Mouse (Mus musculus) thymus, adult 18-20 months (tissue): ENCODE measurements at regions not wholly inside any gene's neighbourhood (a gene's known extent, or its start where the extent isn't known, plus 50 kb on each side); places are given as distances from the start of the nearest gene placed in this dataset.

Source experiments
- DNase-seq, 2 experiments: peaks; one replicate each; pipeline ENCODE4 v3.0.0; 2022; ENCODE audit warnings: mixed read lengths in 2 of 2

DNA sequence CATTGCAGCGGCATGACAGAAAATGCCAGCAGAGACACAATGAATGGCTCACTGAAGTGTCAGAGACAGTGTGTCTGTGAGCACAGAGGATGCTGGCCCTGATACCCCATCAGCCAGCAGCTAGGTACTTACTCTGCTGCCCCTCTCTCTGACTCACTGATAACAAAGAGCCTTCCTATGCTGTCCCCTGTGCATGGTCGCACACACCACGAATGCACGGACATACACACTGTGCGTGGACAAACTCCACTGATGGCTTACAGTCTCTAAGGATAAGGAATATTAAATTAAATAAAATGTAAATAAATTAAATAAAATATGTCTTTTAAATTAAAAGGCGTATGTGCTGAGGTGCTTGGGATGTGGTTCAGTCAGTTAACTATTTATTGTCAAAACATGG, 438.2 kb downstream of the Rwdd3 start:
- no peak for DNase-seq

- DNase-seq, result no peak
Measured at GRCm38 (mm10) chr3:120732391-120732790, 439.1 kb downstream of the Rwdd3 start.

DNA sequence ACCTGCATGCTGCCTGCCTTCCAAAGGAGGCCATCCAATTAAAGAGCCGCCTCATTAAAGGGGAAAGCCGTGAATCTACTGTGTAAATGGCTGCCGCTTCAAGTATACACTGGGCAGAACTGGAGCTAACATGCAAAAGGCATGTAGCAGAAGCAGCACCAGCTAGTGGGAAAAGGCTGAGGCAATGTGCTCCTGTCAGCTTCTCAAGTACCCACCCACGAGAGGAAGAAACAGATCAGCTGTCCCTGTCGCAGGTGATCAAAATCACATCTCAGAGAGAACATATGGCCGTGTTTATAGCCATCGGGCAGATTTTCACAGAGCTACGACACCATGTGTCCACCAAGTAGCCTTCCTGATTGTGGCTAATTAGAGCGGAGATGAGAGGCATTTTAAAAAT, 440.2 kb downstream of the Rwdd3 start:
- no peak for DNase-seq

DNA sequence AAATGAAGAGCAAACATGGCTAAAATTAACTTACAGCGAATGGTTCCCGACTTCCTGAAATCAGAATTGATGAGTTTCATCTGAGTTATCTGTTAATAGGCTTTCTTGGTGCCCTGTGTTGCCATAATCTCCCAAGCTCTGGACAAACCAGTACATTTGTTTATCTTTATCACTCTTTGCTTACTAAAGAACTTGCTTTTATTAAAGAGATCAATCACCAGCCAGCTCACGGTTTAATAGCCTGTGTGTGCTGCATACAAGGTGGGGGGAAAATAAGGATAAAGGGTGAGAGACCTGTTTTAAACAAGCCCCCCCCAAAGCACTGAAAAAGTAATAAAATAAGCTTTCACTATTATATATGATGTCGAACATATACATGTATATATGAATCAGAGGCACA, 441.3 kb downstream of the Rwdd3 start:
- DNase-seq, result no peak

DNA sequence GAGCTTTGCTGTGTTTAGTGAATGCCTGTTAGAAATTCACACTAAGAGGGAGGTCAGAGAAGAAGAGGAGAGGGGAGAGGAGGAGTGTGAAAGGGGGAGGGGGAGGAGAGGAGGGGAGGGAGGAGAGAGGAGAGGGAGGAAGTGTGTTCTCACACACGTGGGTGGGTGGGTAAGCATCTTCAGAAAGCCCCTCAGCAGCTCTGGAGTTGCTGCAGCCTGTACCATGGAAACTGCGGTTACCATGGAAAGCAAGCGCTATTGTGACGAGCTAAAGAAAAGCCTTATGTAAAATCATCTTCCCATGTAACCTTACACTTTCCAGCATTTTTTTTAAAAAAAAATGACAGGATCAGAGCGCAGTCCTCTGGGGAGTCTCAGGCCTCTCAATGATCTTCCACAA, 441.8 kb downstream of the Rwdd3 start:
- no peak for DNase-seq

DNA sequence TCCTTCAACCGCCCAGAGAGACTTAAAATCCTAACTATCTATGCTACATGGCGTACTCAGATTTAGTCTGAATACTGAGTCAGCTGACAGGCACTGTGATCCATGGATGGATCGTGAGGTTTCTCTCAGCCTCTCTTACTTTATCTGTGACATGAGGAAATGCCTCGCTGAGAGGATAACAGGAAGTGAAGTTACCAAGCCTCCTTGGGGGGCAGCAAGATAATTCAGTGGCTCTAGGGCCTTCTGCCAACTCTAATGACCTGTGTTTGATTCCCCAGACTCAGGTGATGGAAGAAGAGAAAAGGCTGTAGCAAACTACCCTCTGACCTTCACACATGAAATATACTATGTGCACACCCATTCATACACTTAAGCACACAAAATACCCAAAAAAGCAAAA, 486.3 kb downstream of the Rwdd3 start:
- no peak for DNase-seq

DNA sequence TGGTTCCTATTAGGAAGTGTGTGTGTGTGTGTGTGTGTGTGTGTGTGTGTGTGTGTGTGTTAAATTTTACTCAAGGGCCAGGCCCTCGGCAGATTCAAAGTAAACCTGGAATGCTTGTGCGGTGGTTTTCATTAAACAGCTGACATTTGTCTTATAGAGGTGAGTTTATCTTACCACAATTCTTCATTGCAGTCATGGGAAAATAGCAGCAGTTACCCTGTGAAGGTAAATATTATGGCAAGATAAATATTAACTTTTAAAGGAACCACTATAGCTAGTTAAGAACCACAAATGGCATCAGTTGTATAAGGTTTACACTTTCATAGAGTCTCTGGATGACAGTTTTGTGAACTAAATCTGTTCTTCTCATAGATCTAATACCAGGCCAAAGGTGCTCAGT, 495.6 kb downstream of the Rwdd3 start:
- no peak for DNase-seq

GRCm38 (mm10) chr3:120668654-120669053, 502.8 kb downstream of the Rwdd3 start:
- DNase-seq, result no peak

- DNase-seq, result no peak
Measured at GRCm38 (mm10) chr3:120662521-120662920, 509.0 kb downstream of the Rwdd3 start.

DNA sequence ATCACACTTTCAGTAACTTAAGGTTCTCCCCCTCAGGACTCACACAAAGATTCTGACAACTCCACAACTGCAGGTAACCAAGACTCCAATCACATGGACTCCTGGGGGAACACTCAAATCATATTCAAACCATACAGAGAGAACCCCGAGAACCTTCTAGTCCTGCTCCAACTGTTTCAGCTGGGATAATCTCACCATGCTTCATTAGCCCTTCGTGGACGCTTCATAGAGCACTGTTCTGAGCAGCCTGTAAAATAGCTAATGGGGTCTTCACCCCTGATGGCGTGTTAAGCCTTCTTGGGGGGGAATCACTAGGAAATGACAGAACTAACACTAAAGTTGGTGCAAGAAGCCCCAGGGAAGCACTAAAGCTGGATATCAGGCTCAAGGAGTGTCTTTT, 510.7 kb downstream of the Rwdd3 start:
- no peak for DNase-seq

GRCm38 (mm10) chr3:120649047-120649868, 522.2 kb downstream of the Rwdd3 start:
- DNase-seq, result no peak

DNA sequence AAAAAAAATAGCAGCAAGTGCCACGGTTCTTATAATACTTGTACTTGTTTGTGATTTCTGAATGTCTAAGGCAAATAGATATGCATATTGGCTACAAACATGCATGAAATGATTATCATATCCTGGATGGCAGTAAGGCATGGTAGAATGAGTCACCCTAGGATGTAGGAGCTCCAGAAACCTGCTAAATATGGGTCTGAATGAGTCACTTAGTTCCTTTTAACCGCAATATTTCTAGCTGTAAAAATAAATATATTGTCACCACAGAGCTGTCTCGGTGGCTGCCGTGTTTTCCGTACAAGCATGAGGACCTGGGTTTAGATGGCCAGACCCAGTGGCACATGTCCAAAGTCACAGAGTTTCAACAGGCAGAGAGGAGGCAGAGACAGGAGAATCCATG, 523.1 kb downstream of the Rwdd3 start:
- DNase-seq, result no peak

GRCm38 (mm10) chr3:120636669-120637305, 534.7 kb downstream of the Rwdd3 start:
- DNase-seq, result no peak

GRCm38 (mm10) chr3:120618358-120618757, 553.1 kb downstream of the Rwdd3 start:
- DNase-seq, result no peak

- no peak for DNase-seq
Measured at GRCm38 (mm10) chr3:120594226-120594625, 577.3 kb downstream of the Rwdd3 start.

- DNase-seq, result no peak
Measured at GRCm38 (mm10) chr3:120591183-120591582, 580.3 kb downstream of the Rwdd3 start.

DNA sequence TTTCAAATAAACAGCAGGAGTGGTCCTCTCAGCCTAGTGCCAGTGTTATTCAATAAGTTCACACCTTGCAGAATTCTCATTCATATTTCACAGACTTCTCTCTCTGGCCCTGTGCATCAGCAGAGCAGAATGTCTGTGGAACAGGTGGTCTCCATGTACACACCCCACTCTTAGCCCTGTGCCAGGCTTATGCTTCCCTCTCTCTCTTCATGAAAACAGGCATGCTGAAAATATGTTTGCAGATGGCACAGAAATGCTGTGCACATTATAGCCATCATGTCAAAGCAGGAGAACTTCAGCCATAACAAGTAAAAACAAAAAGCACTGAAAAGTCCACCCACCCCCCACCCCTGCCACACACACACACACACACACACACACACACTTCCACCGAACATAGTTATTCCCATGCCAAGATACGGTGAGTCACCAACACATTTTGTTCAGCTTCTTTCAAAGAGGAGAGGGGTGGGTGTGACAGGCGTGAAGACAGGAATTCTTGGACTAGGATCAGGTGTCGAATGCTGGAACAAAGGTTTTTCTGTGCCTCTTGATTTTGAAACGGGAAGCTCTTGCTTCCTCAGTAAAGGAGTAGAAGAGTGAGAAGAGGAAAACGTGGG, 600.6 kb downstream of the Rwdd3 start:
- DNase-seq, result no peak

GRCm38 (mm10) chr3:120541556-120542476, 629.7 kb downstream of the Rwdd3 start:
- DNase-seq, result no peak

- DNase-seq, result no peak
Measured at GRCm38 (mm10) chr3:120533901-120534300, 637.6 kb downstream of the Rwdd3 start.

GRCm38 (mm10) chr3:120531880-120532580, 639.5 kb downstream of the Rwdd3 start:
- no peak for DNase-seq

DNA sequence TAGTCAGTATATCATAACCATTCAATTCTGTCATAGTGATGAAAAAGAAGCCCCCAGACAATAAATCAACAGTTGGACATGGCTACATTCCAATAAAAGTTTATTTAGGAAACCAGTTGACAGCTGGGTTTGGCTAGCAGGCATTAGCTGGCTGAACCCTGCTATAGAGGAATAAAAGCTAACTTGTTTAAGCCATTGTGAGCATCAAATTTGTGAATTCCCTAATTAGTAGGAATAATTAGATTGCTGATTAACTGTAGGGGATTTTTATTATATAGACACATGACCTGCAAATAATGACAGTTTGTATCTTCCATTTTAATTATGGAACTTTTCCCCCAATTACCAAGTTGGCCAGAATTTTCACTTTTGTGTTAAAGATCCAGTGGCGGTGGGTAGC, 659.8 kb downstream of the Rwdd3 start:
- no peak for DNase-seq

GRCm38 (mm10) chr3:120498937-120499336, 672.6 kb downstream of the Rwdd3 start:
- DNase-seq, result no peak
